Mouse (Mus musculus): Measurements from ENCODE around the gene Sox5. TPM values are rescaled to one million over a fixed set of nuclear protein-coding genes. Genes with fewer than 3 reads are reported as not detected.

Gene Sox5
- total and polyA plus RNA-seq, 3 experiments: 1.7 to 3.4 (median 2.4) TPM

- H3K4me3 ChIP-seq: no peak overlapping the region
- 22% methylated on average over 1 of the region's 1 CpGs for WGBS
- no peak overlapping the region for H3K9ac ChIP-seq (ENCODE audit: low read depth, low read length)
- H3K79me2 ChIP-seq (replicated peaks; ENCODE audit: control insufficient read depth, insufficient read depth, low read length): no peaks in the 10 kb centered on the region
- no peak for DNase-seq
- H3K27ac ChIP-seq: no peak overlapping the region
- no peaks in the 10 kb centered on the region for H3K27me3 ChIP-seq (ENCODE audit: control insufficient read depth, insufficient read depth, low read length)
- H3K4me1 ChIP-seq (ENCODE audit: control insufficient read depth, insufficient read depth, low read length): peaks cover 1% of the 10 kb centered on the region
- no peak for TF ChIP-seq CTCF (IDR thresholded peaks at IDR 0.05)
- TF ChIP-seq EP300 (IDR thresholded peaks at IDR 0.05; ENCODE audit: insufficient read depth, low read depth, low read length): no peak
- no peak for TF ChIP-seq POLR2A (IDR thresholded peaks at IDR 0.05; ENCODE audit: insufficient read depth, low read depth, low read length)
- no peaks in the 10 kb centered on the region for H3K36me3 ChIP-seq (ENCODE audit: control insufficient read depth, insufficient read depth, low read length)
- intact Hi-C loops (cut with DNase I): no loop called here
Measured at GRCm38 (mm10) chr6:144100852-144101251, 680.9 kb downstream of the Sox5 start.

GRCm38 (mm10) chr6:144098119-144098518, 683.7 kb downstream of the Sox5 start:
- TF ChIP-seq POLR2A (IDR thresholded peaks at IDR 0.05; ENCODE audit: insufficient read depth, low read depth, low read length) (no peak), CTCF (IDR thresholded peaks at IDR 0.05) (no peak), EP300 (IDR thresholded peaks at IDR 0.05; ENCODE audit: insufficient read depth, low read depth, low read length) (no peak)
- Histone ChIP-seq H3K79me2 (replicated peaks; ENCODE audit: control insufficient read depth, insufficient read depth, low read length) (no peaks in the 10 kb centered on the region), H3K9ac (ENCODE audit: low read depth, low read length) (no peak overlapping the region), H3K27ac (no peak overlapping the region), H3K27me3 (ENCODE audit: control insufficient read depth, insufficient read depth, low read length) (no peaks in the 10 kb centered on the region), H3K4me3 (no peak overlapping the region), H3K36me3 (ENCODE audit: control insufficient read depth, insufficient read depth, low read length) (no peaks in the 10 kb centered on the region), H3K4me1 (ENCODE audit: control insufficient read depth, insufficient read depth, low read length) (peaks cover 1% of the 10 kb centered on the region)
- no peak for DNase-seq
- WGBS: 43% methylated on average over 9 of the region's 9 CpGs
- intact Hi-C loops (cut with DNase I): no loop called here

GRCm38 (mm10) chr6:144088256-144088655, 693.5 kb downstream of the Sox5 start:
- Histone ChIP-seq H3K9ac (ENCODE audit: low read depth, low read length) (no peak overlapping the region), H3K27me3 (ENCODE audit: control insufficient read depth, insufficient read depth, low read length) (no peaks in the 10 kb centered on the region), H3K4me3 (no peak overlapping the region), H3K4me1 (ENCODE audit: control insufficient read depth, insufficient read depth, low read length) (no peaks in the 10 kb centered on the region), H3K36me3 (ENCODE audit: control insufficient read depth, insufficient read depth, low read length) (no peaks in the 10 kb centered on the region), H3K27ac (no peak overlapping the region), H3K79me2 (replicated peaks; ENCODE audit: control insufficient read depth, insufficient read depth, low read length) (no peaks in the 10 kb centered on the region)
- intact Hi-C loops (cut with DNase I): no loop called here
- WGBS: 53% methylated on average over 3 of the region's 3 CpGs
- TF ChIP-seq POLR2A (IDR thresholded peaks at IDR 0.05; ENCODE audit: insufficient read depth, low read depth, low read length) (no peak), EP300 (IDR thresholded peaks at IDR 0.05; ENCODE audit: insufficient read depth, low read depth, low read length) (no peak), CTCF (IDR thresholded peaks at IDR 0.05) (no peak)
- no peak for DNase-seq

GRCm38 (mm10) chr6:144086096-144086810, 695.5 kb downstream of the Sox5 start:
- 50% methylated on average over 1 of the region's 1 CpGs for WGBS
- intact Hi-C loops (cut with DNase I): no loop called here
- TF ChIP-seq CTCF (IDR thresholded peaks at IDR 0.05) (no peak), EP300 (IDR thresholded peaks at IDR 0.05; ENCODE audit: insufficient read depth, low read depth, low read length) (no peak), POLR2A (IDR thresholded peaks at IDR 0.05; ENCODE audit: insufficient read depth, low read depth, low read length) (no peak)
- H3K27ac ChIP-seq: no peak overlapping the region
- H3K79me2 ChIP-seq (replicated peaks; ENCODE audit: control insufficient read depth, insufficient read depth, low read length): no peaks in the 10 kb centered on the region
- H3K27me3 ChIP-seq (ENCODE audit: control insufficient read depth, insufficient read depth, low read length): no peaks in the 10 kb centered on the region
- no peak overlapping the region for H3K4me3 ChIP-seq
- no peaks in the 10 kb centered on the region for H3K36me3 ChIP-seq (ENCODE audit: control insufficient read depth, insufficient read depth, low read length)
- DNase-seq: no peak
- H3K4me1 ChIP-seq (ENCODE audit: control insufficient read depth, insufficient read depth, low read length): no peaks in the 10 kb centered on the region
- H3K9ac ChIP-seq (ENCODE audit: low read depth, low read length): no peak overlapping the region

GRCm38 (mm10) chr6:144082297-144082696, 699.5 kb downstream of the Sox5 start:
- Histone ChIP-seq H3K27ac (no peak overlapping the region), H3K27me3 (ENCODE audit: control insufficient read depth, insufficient read depth, low read length) (no peaks in the 10 kb centered on the region), H3K4me1 (ENCODE audit: control insufficient read depth, insufficient read depth, low read length) (no peaks in the 10 kb centered on the region), H3K4me3 (no peak overlapping the region), H3K79me2 (replicated peaks; ENCODE audit: control insufficient read depth, insufficient read depth, low read length) (no peaks in the 10 kb centered on the region), H3K9ac (ENCODE audit: low read depth, low read length) (no peak overlapping the region), H3K36me3 (ENCODE audit: control insufficient read depth, insufficient read depth, low read length) (no peaks in the 10 kb centered on the region)
- DNase-seq: no peak
- TF ChIP-seq POLR2A (IDR thresholded peaks at IDR 0.05; ENCODE audit: insufficient read depth, low read depth, low read length) (no peak), CTCF (IDR thresholded peaks at IDR 0.05) (no peak), EP300 (IDR thresholded peaks at IDR 0.05; ENCODE audit: insufficient read depth, low read depth, low read length) (no peak)
- 92% methylated on average over 9 of the region's 9 CpGs for whole genome bisulfite sequencing
- intact Hi-C loops (cut with DNase I): no loop called here

- intact Hi-C loops (cut with DNase I): no loop called here
- H3K36me3 ChIP-seq (ENCODE audit: control insufficient read depth, insufficient read depth, low read length): no peaks in the 10 kb centered on the region
Measured at GRCm38 (mm10) chr6:144077826-144078225, 704.0 kb downstream of the Sox5 start.

More at GRCm38 (mm10) chr6:144077826-144078225, 704.0 kb downstream of the Sox5 start:
- Histone ChIP-seq H3K4me3 (no peak overlapping the region), H3K9ac (ENCODE audit: low read depth, low read length) (no peak overlapping the region), H3K27ac (no peak overlapping the region), H3K27me3 (ENCODE audit: control insufficient read depth, insufficient read depth, low read length) (no peaks in the 10 kb centered on the region), H3K79me2 (replicated peaks; ENCODE audit: control insufficient read depth, insufficient read depth, low read length) (no peaks in the 10 kb centered on the region), H3K4me1 (ENCODE audit: control insufficient read depth, insufficient read depth, low read length) (no peaks in the 10 kb centered on the region)
- DNase-seq: no peak
- TF ChIP-seq CTCF (IDR thresholded peaks at IDR 0.05) (no peak), POLR2A (IDR thresholded peaks at IDR 0.05; ENCODE audit: insufficient read depth, low read depth, low read length) (no peak), EP300 (IDR thresholded peaks at IDR 0.05; ENCODE audit: insufficient read depth, low read depth, low read length) (no peak)
- WGBS: 86% methylated on average over 7 of the region's 7 CpGs

Measured in heart, adult 2 months (tissue).